Mouse (Mus musculus): ENCODE data around the gene Sapcd1. TPM values are rescaled to one million over a fixed set of nuclear protein-coding genes. Genes with fewer than 3 reads are reported as not detected.
A peak's percentile ranks its signal among the peaks of the same experiment; 100 is the strongest.

Gene Sapcd1
- total and polyA plus RNA-seq, 3 experiments: 94.1 to 142 (median 105) TPM

- Histone ChIP-seq H3K27ac (ENCODE audit: insufficient read depth, low read depth) (peak within 1 kb of the TSS; percentile 96), H3K36me3 (replicated peaks in 1 of 2; ENCODE audit: control insufficient read depth in 1 of 2, insufficient read depth in 1 of 2, low read length in 1 of 2) (peaks cover 19 to 26% of the 10 kb centered on the region in 2 experiments), H3K9me3 (replicated peaks; ENCODE audit: low read length) (peaks cover 7% of the 10 kb centered on the region), H3K4me2 (ENCODE audit: insufficient read depth, low read depth, poor library complexity, severe bottlenecking) (peak within 1 kb of the TSS; percentile 59), H3K4me1 (ENCODE audit: control insufficient read depth in 1 of 2, insufficient read depth in 2 of 2) (peaks cover 6 to 40% of the 10 kb centered on the region in 2 experiments), H3K4me3 (replicated peaks in 1 of 3; ENCODE audit: low read depth in 2 of 3, low read length in 2 of 3, poor library complexity in 1 of 3) (peak within 1 kb of the TSS; percentile 79 to 94 (median 86)), H3K79me2 (replicated peaks; ENCODE audit: control insufficient read depth, extremely low read depth, insufficient read depth, poor library complexity, severe bottlenecking) (peaks cover 27% of the 10 kb centered on the region), H3K27me3 (replicated peaks) (no peaks in the 10 kb centered on the region), H3K9ac (ENCODE audit: insufficient read depth, low read depth) (peak within 1 kb of the TSS; percentile 96)
- peak; percentile 56 for DNase-seq (ENCODE audit: extremely low read depth)
- in situ Hi-C loops (cut with MboI; ENCODE audit: low pct_ligation_motif_present, low pct_unique_long_range_greater_than_20kb, low sequenced_read_pairs) (no loop called here), dilution Hi-C loops (cut with MboI; ENCODE audit: extremely low pct_ligation_motif_present, extremely low pct_unique_long_range_greater_than_20kb, low sequenced_read_pairs) (no loop called here)
- TF ChIP-seq MAZ (IDR thresholded peaks at IDR 0.05; ENCODE audit: low read depth, low read length) (no peak), JUN (IDR thresholded peaks at IDR 0.05; ENCODE audit: insufficient read depth, low read depth, low read length) (no peak), RCOR1 (conservative IDR thresholded peaks at IDR 0.05; ENCODE audit: low read depth, low read length) (no peak), IRF4 (IDR thresholded peaks at IDR 0.05; ENCODE audit: low read depth, low read length) (no peak), BHLHE40 (IDR thresholded peaks at IDR 0.05; ENCODE audit: low read depth, low read length) (peak; percentile 15; the same call in 1 of the 2 replicates), GABPA (IDR thresholded peaks at IDR 0.05; ENCODE audit: insufficient replicate concordance, low read depth, low read length) (no peak), CTCF (conservative IDR thresholded peaks at IDR 0.05 in 1 of 2, IDR thresholded peaks at IDR 0.05 in 1 of 2; ENCODE audit: low read depth in 2 of 2, low read length in 2 of 2) (no peak; a peak in 1 of 4 replicates), ZNF384 (IDR thresholded peaks at IDR 0.05; ENCODE audit: low read depth, low read length) (no peak), UBTF (IDR thresholded peaks at IDR 0.05; ENCODE audit: low read depth, low read length) (no peak), USF1 (IDR thresholded peaks at IDR 0.05; ENCODE audit: low read depth, low read length) (no peak), ELF1 (IDR thresholded peaks at IDR 0.05; ENCODE audit: low read depth, low read length) (peak; percentile 39), SMC3 (IDR thresholded peaks at IDR 0.05; ENCODE audit: low read depth, low read length) (peak; percentile 7; the same call in 1 of the 2 replicates), NELFE (IDR thresholded peaks at IDR 0.05; ENCODE audit: low read depth, low read length) (peak; percentile 18; the same call in 1 of the 2 replicates), CHD1 (IDR thresholded peaks at IDR 0.05; ENCODE audit: low read depth, low read length) (no peak), TCF12 (IDR thresholded peaks at IDR 0.05; ENCODE audit: low read depth, low read length) (peak; percentile 38; the same call in 1 of the 2 replicates), TBP (conservative IDR thresholded peaks at IDR 0.05; ENCODE audit: low read depth, low read length) (0 out of 2 replicates have a peak, but pooled peaks have one; percentile 14), KAT2A (IDR thresholded peaks at IDR 0.05; ENCODE audit: insufficient replicate concordance, low read length) (no peak)
Measured at GRCm38 (mm10) chr17:35049561-35050016, 21.8 kb upstream of the Sapcd1 start, which contains the start of gene Clic1. Gene Clic1 (plus strand): TSS chr17:35049966.

GRCm38 (mm10) chr17:35048932-35049440, 21.2 kb upstream of the Sapcd1 start:
- in situ Hi-C loops (cut with MboI; ENCODE audit: low pct_ligation_motif_present, low pct_unique_long_range_greater_than_20kb, low sequenced_read_pairs): no loop called here
- Histone ChIP-seq H3K27ac (ENCODE audit: insufficient read depth, low read depth) (peak overlapping the region; percentile 68), H3K27me3 (replicated peaks) (no peaks in the 10 kb centered on the region), H3K79me2 (replicated peaks; ENCODE audit: control insufficient read depth, extremely low read depth, insufficient read depth, poor library complexity, severe bottlenecking) (peaks cover 23% of the 10 kb centered on the region), H3K36me3 (replicated peaks in 1 of 2; ENCODE audit: control insufficient read depth in 1 of 2, insufficient read depth in 1 of 2, low read length in 1 of 2) (peaks cover 15 to 21% of the 10 kb centered on the region in 2 experiments), H3K4me1 (ENCODE audit: control insufficient read depth in 1 of 2, insufficient read depth in 2 of 2) (peaks cover 6 to 43% of the 10 kb centered on the region in 2 experiments), H3K4me3 (replicated peaks in 1 of 3; ENCODE audit: low read depth in 2 of 3, low read length in 2 of 3, poor library complexity in 1 of 3) (no peak overlapping the region), H3K9me3 (replicated peaks; ENCODE audit: low read length) (peaks cover 3% of the 10 kb centered on the region), H3K9ac (ENCODE audit: insufficient read depth, low read depth) (peak overlapping the region; percentile 96; the same call in 1 of the 2 replicates), H3K4me2 (ENCODE audit: insufficient read depth, low read depth, poor library complexity, severe bottlenecking) (peak overlapping the region; percentile 59; the same call in 1 of the 2 replicates)
- DNase-seq (ENCODE audit: extremely low read depth): no peak
- TF ChIP-seq ZMIZ1 (IDR thresholded peaks at IDR 0.05; ENCODE audit: low read depth, low read length) (no peak), E2F4 (IDR thresholded peaks at IDR 0.05; ENCODE audit: insufficient replicate concordance, low read depth, low read length) (no peak), TBP (conservative IDR thresholded peaks at IDR 0.05; ENCODE audit: low read depth, low read length) (no peak), JUN (IDR thresholded peaks at IDR 0.05; ENCODE audit: insufficient read depth, low read depth, low read length) (no peak), ETS1 (conservative IDR thresholded peaks at IDR 0.05; ENCODE audit: low read depth, low read length) (no peak), ZC3H11A (IDR thresholded peaks at IDR 0.05; ENCODE audit: low read depth, low read length) (no peak), PAX5 (IDR thresholded peaks at IDR 0.05; ENCODE audit: low read length) (no peak), JUND (conservative IDR thresholded peaks at IDR 0.05; ENCODE audit: low read depth, low read length) (no peak), BHLHE40 (IDR thresholded peaks at IDR 0.05; ENCODE audit: low read depth, low read length) (no peak), CHD1 (IDR thresholded peaks at IDR 0.05; ENCODE audit: low read depth, low read length) (no peak), TCF12 (IDR thresholded peaks at IDR 0.05; ENCODE audit: low read depth, low read length) (no peak), MXI1 (IDR thresholded peaks at IDR 0.05; ENCODE audit: low read depth, low read length) (no peak), SIN3A (IDR thresholded peaks at IDR 0.05; ENCODE audit: low read length) (no peak), NELFE (IDR thresholded peaks at IDR 0.05; ENCODE audit: low read depth, low read length) (no peak)
- dilution Hi-C loops (cut with MboI; ENCODE audit: extremely low pct_ligation_motif_present, extremely low pct_unique_long_range_greater_than_20kb, low sequenced_read_pairs): no loop called here
